Mouse (Mus musculus) MEL (cell line): ENCODE results near the gene Peli1. TPM values are rescaled to one million over a fixed set of nuclear protein-coding genes. Genes with fewer than 3 reads are reported as not detected.
A peak's percentile ranks its signal among the peaks of the same experiment; 100 is the strongest.

Source experiments
- DNase-seq: peaks from one replicate; pipeline ENCODE4 v3.0.0; 2011; ENCODE audit warnings: low read depth, low spot score
- H3K27ac ChIP-seq: 2 replicates; pipeline ENCODE4 v1.5.1; 2012; ENCODE audit warnings: low read depth, mild to moderate bottlenecking, control low read depth, low read length, moderate library complexity; ENCODE audit not compliant: control insufficient read depth
- H3K27me3 ChIP-seq, 2 experiments: fragments of 150-350 bp in 1 of 2; sonication (generic) in 1 of 2; 2 replicates each; pipeline ENCODE4 v1.6.1; 2012; ENCODE audit warnings: low read length in 2 of 2, mild to moderate bottlenecking in 2 of 2, improper control_type of control experiment in 1 of 2, moderate library complexity in 1 of 2; ENCODE audit not compliant: insufficient read depth in 2 of 2, control insufficient read depth in 1 of 2
- H3K36me3 ChIP-seq, 2 experiments: 2 replicates each; pipeline ENCODE4 v1.6.1; 2012 to 2014; ENCODE audit warnings: low read length in 2 of 2, improper control_type of control experiment in 1 of 2, inconsistent platforms in 1 of 2, mild to moderate bottlenecking in 1 of 2; ENCODE audit not compliant: insufficient read depth in 2 of 2, control insufficient read depth in 1 of 2
- H3K4me1 ChIP-seq, 2 experiments: fragments of 150-350 bp in 1 of 2; sonication (generic) in 1 of 2; 2 replicates each; pipeline ENCODE4 v1.6.1; 2012; ENCODE audit warnings: low read length in 2 of 2, improper control_type of control experiment in 1 of 2, mild to moderate bottlenecking in 1 of 2; ENCODE audit not compliant: insufficient read depth in 2 of 2, control insufficient read depth in 1 of 2
- H3K4me3 ChIP-seq, 2 experiments: fragments of 150-350 bp in 1 of 2; sonication (generic) in 1 of 2; 2 replicates each; pipeline ENCODE4 v1.5.1; 2012; ENCODE audit warnings: low read depth in 2 of 2, low read length in 2 of 2, mild to moderate bottlenecking in 2 of 2, moderate library complexity in 2 of 2, control low read depth in 1 of 2, improper control_type of control experiment in 1 of 2; ENCODE audit not compliant: control insufficient read depth in 1 of 2, insufficient read depth in 1 of 2
- H3K79me2 ChIP-seq: 2 replicates; pipeline ENCODE4 v1.6.1; 2012; ENCODE audit warnings: mild to moderate bottlenecking, low read length, moderate library complexity; ENCODE audit not compliant: control insufficient read depth, poor library complexity, insufficient read depth
- H3K9ac ChIP-seq: 2 replicates; pipeline ENCODE4 v1.6.1; 2012; ENCODE audit warnings: low read depth, mild to moderate bottlenecking, control low read depth, low read length, moderate library complexity; ENCODE audit not compliant: control insufficient read depth, poor library complexity, severe bottlenecking
- H3K9me3 ChIP-seq: fragments of 150-350 bp; sonication (generic); replicated peaks from 2 replicates; pipeline ENCODE4 v1.6.1; 2012; ENCODE audit warnings: mild to moderate bottlenecking, low read length, improper control_type of control experiment, moderate library complexity; ENCODE audit not compliant: insufficient read depth
- BHLHE40 ChIP-seq: IDR thresholded peaks from 2 replicates; pipeline ENCODE4 v1.6.1; 2012; ENCODE audit warnings: low read depth, mild to moderate bottlenecking, inconsistent platforms, low read length, improper control_type of control experiment, borderline replicate concordance
- CHD2 ChIP-seq: IDR thresholded peaks from 2 replicates; pipeline ENCODE4 v1.6.1; 2011; ENCODE audit warnings: low read length, improper control_type of control experiment
- EP300 ChIP-seq, 2 experiments: IDR thresholded peaks; 2 replicates each; pipeline ENCODE4 v1.6.1; 2011; ENCODE audit warnings: improper control_type of control experiment in 2 of 2, low read length in 2 of 2, low read depth in 1 of 2, mild to moderate bottlenecking in 1 of 2
- GABPA ChIP-seq: IDR thresholded peaks from 2 replicates; pipeline ENCODE4 v1.6.1; 2012; ENCODE audit warnings: low read depth, mild to moderate bottlenecking, inconsistent platforms, low read length, improper control_type of control experiment, moderate library complexity
- GATA1 ChIP-seq: IDR thresholded peaks from 2 replicates; pipeline ENCODE4 v1.6.1; 2011; ENCODE audit warnings: low read depth, low read length, improper control_type of control experiment
- MAFK ChIP-seq: IDR thresholded peaks from 2 replicates; pipeline ENCODE4 v1.6.1; 2011; ENCODE audit warnings: low read depth, mild to moderate bottlenecking, low read length, improper control_type of control experiment, borderline replicate concordance
- MAZ ChIP-seq: IDR thresholded peaks from 2 replicates; pipeline ENCODE4 v1.6.1; 2012; ENCODE audit warnings: low read depth, mild to moderate bottlenecking, inconsistent platforms, low read length, improper control_type of control experiment
- MXI1 ChIP-seq: IDR thresholded peaks from 2 replicates; pipeline ENCODE4 v1.6.1; 2011; ENCODE audit warnings: mild to moderate bottlenecking, low read depth, low read length, improper control_type of control experiment
- MYB ChIP-seq: IDR thresholded peaks from 2 replicates; pipeline ENCODE4 v1.6.1; 2011; ENCODE audit warnings: mild to moderate bottlenecking, low read depth, low read length, improper control_type of control experiment
- POLR2AphosphoS5 ChIP-seq: IDR thresholded peaks from 2 replicates; pipeline ENCODE4 v1.6.1; 2012; ENCODE audit warnings: low read depth, borderline replicate concordance, mild to moderate bottlenecking, inconsistent platforms, low read length, moderate library complexity, mixed read lengths
- SMC3 ChIP-seq: IDR thresholded peaks from 2 replicates; pipeline ENCODE4 v1.6.1; 2011; ENCODE audit warnings: low read depth, low read length, improper control_type of control experiment
- TAL1 ChIP-seq: IDR thresholded peaks from 2 replicates; pipeline ENCODE4 v1.6.1; 2012; ENCODE audit warnings: mild to moderate bottlenecking, inconsistent platforms, low read length, moderate library complexity, mixed read lengths
- TCF12 ChIP-seq: IDR thresholded peaks from 2 replicates; pipeline ENCODE4 v1.6.1; 2014; ENCODE audit warnings: low read depth, mild to moderate bottlenecking, inconsistent platforms, low read length, improper control_type of control experiment, moderate library complexity
- USF2 ChIP-seq, 2 experiments: IDR thresholded peaks; 2 replicates each; pipeline ENCODE4 v1.6.1; 2011 to 2012; ENCODE audit warnings: improper control_type of control experiment in 2 of 2, low read length in 2 of 2, borderline replicate concordance in 1 of 2, inconsistent platforms in 1 of 2, low read depth in 1 of 2, mild to moderate bottlenecking in 1 of 2; ENCODE audit not compliant: insufficient read depth in 1 of 2
- ZMIZ1 ChIP-seq: IDR thresholded peaks from 2 replicates; pipeline ENCODE4 v1.6.1; 2012; ENCODE audit warnings: low read depth, mild to moderate bottlenecking, inconsistent platforms, low read length, improper control_type of control experiment, moderate library complexity
- ZNF384 ChIP-seq: IDR thresholded peaks from 2 replicates; pipeline ENCODE4 v1.6.1; 2012; ENCODE audit warnings: low read depth, mild to moderate bottlenecking, inconsistent platforms, low read length, improper control_type of control experiment
- polyA plus RNA-seq, 2 experiments: library from polyadenylated mRNA; stranded (reverse) in 1 of 2; unstranded in 1 of 2; fragments of >175 nt in 1 of 2; fragments of >200 nt in 1 of 2; gene quantifications; 2 replicates each; pipeline versions ENCODE4 v1.2.1 to v1.2.4; 2012; ENCODE audit warnings: low replicate concordance in 2 of 2, low read depth in 1 of 2; ENCODE audit not compliant: insufficient read length in 2 of 2, insufficient read depth in 1 of 2, missing spikeins in 1 of 2
- total RNA-seq: library from RNA; depleted of rRNA; stranded (reverse); fragments of 300-350 nt; gene quantifications from 2 replicates; pipeline ENCODE4 v1.2.3, GENCODE M21; 2012

Peli1 gene
- total and polyA plus RNA-seq, 3 experiments, result 7.5 to 11.6 TPM; not detected in 1

DNA sequence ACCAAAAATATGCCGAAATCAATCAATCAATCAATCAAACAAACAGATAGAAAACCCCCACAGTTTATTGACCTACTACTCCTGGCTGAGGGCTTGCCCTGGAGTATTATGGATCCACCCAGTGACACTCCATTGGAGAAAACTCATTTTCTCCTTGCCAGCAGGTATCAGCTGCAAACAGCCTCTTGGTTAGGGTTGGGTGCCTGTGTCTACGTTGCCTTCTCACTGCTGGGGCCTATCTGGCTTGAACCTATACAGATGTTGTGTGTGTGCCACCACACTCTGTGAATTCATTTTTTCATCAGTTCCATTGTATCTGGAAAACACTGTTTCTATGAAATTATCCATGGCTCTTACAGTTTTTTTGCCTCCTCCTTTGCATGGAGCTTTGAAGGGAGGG is 30.6 kb downstream of the Peli1 start:
- Histone ChIP-seq H3K9me3 (no peaks in the 10 kb centered on the region), H3K79me2 (peaks cover 2% of the 10 kb centered on the region; the same call in 1 of the 2 replicates), H3K4me1 (peaks cover 12 to 13% of the 10 kb centered on the region in 2 experiments), H3K36me3 (peaks cover 0 to 17% of the 10 kb centered on the region in 2 experiments; a peak in 2 of 4 replicates), H3K4me3 (no peak overlapping the region), H3K9ac (no peak overlapping the region), H3K27ac (no peak overlapping the region), H3K27me3 (no peaks in the 10 kb centered on the region)
- TF ChIP-seq MXI1 (no peak), TAL1 (peak; percentile 13; the same call in 1 of the 2 replicates)
- peak; percentile 33 for DNase-seq

DNA sequence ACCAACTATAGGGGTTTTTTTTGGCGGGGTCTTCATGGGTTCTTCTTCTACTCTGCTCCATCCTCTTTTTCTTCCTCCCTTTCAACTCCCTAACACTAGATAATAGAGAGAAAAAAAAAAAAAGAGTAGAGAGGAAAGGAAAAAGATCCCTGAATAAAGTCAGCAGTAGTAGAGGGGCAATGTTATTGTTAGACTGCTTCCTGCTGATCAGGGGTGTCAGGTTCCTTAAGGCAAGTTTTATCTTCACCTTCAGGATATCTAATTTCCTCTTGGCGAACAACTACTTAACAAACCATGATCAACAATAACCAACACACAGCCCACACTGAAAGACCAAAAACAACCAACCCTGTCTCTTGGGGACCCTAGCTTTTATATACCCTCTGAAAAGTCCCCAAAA is 31.3 kb downstream of the Peli1 start:
- H3K27me3 ChIP-seq, result no peaks in the 10 kb centered on the region
- TF ChIP-seq BHLHE40, result no peak
- peak; percentile 52 for TF ChIP-seq TAL1
- TF ChIP-seq CHD2, result no peak
- TF ChIP-seq MYB, result no peak
- TF ChIP-seq GATA1, result peak; percentile 87
- no peak for TF ChIP-seq POLR2AphosphoS5
- TF ChIP-seq SMC3, result no peak
- no peak for TF ChIP-seq USF2 (IDR thresholded peaks at IDR 0.05; ENCODE audit: borderline replicate concordance in 1 of 2, insufficient read depth in 1 of 2, low read depth in 1 of 2, low read length in 2 of 2)
- no peak for TF ChIP-seq GABPA
- TF ChIP-seq MAFK, result 0 out of 2 replicates have a peak, but pooled peaks have one; percentile 16
- peak; percentile 84 for TF ChIP-seq ZNF384
- peak; percentile 64 for TF ChIP-seq TCF12
- TF ChIP-seq MAZ, result no peak
- TF ChIP-seq ZMIZ1, result no peak
- peak; percentile 78 to 88 for TF ChIP-seq EP300 (IDR thresholded peaks at IDR 0.05; ENCODE audit: low read depth in 1 of 2, low read length in 2 of 2)

More for the DNA sequence above, 31.3 kb downstream of the Peli1 start:
- Histone ChIP-seq H3K4me3 (no peak overlapping the region), H3K9me3 (no peaks in the 10 kb centered on the region), H3K79me2 (peaks cover 2% of the 10 kb centered on the region; the same call in 1 of the 2 replicates), H3K4me1 (peaks cover 12 to 13% of the 10 kb centered on the region in 2 experiments), H3K27ac (no peak overlapping the region), H3K36me3 (peaks cover 0 to 17% of the 10 kb centered on the region in 2 experiments; a peak in 2 of 4 replicates), H3K9ac (no peak overlapping the region)
- DNase-seq, result peak; percentile 63
